Mouse (Mus musculus) heart, embryonic 10.5 days (tissue): ENCODE measurements around the gene Soga1. TPM values are rescaled to one million over a fixed set of nuclear protein-coding genes. Genes with fewer than 3 reads are reported as not detected.

Experiments used
- DNase-seq: peaks from one replicate; pipeline ENCODE4 v3.0.0-alpha.2; 2017; ENCODE audit warnings: low spot score
- H3K27ac ChIP-seq: fragments of 300-500 bp; sonication (generic); 2 replicates; pipeline ENCODE4 v1.5.1; 2016; ENCODE audit warnings: mild to moderate bottlenecking
- H3K27me3 ChIP-seq: fragments of 300-500 bp; sonication (generic); 2 replicates; pipeline ENCODE4 v1.6.1; 2016; ENCODE audit warnings: mild to moderate bottlenecking; ENCODE audit not compliant: poor library complexity, insufficient read depth, severe bottlenecking
- H3K36me3 ChIP-seq: fragments of 300-500 bp; sonication (generic); 2 replicates; pipeline ENCODE4 v1.6.1; 2016; ENCODE audit warnings: mild to moderate bottlenecking, moderate library complexity
- H3K4me1 ChIP-seq: fragments of 300-500 bp; sonication (generic); 2 replicates; pipeline ENCODE4 v1.6.1; 2016; ENCODE audit warnings: mild to moderate bottlenecking
- H3K4me3 ChIP-seq: fragments of 300-500 bp; sonication (generic); 2 replicates; pipeline ENCODE4 v1.5.1; 2016; ENCODE audit warnings: mild to moderate bottlenecking, moderate library complexity
- H3K9me3 ChIP-seq: fragments of 300-500 bp; sonication (generic); 2 replicates; pipeline ENCODE4 v1.6.1; 2016; ENCODE audit warnings: mild to moderate bottlenecking, moderate library complexity
- WGBS: fragments of 180-500 bp; shearing (Covaris S2); methylation state at CpG from one replicate; pipeline ENCODE4 v1.1.7; 2016; 5-methylcytosine and 5-hydroxymethylcytosine counted together
- polyA plus RNA-seq: library from polyadenylated mRNA; unstranded; fragments of >200 nt; fragmentation: Nextera tagmentation; extraction: Ambion mirVana; gene quantifications from 2 replicates; pipeline ENCODE4 v1.2.1, GENCODE M21; 2016

Gene Soga1
- polyA plus RNA-seq, 1 experiment from 2014 or later = 3.9 TPM

DNA sequence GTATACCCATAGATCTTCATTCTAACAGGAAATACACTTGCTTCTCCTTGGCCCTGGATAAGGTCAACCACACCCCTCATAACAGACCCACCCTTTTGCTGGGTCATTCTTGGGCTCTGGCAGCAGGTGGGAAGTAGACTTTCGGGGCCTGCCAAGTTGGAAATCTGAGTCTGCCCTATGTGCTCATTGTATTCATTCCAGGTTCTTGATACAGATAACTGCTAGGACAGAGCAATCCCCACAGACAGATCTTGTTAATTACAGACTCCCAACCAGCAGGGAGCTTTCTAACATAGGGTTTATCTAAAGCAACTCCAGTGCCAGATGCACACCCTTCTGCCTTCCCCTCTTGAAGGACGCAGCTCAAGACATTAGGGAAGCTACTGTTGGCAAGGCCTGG lies 96.2 kb downstream of the Soga1 start:
- Histone ChIP-seq H3K36me3 (no peaks in the 10 kb centered on the region; the same call in 1 of the 2 replicates), H3K4me1 (peaks cover 17% of the 10 kb centered on the region), H3K4me3 (no peak overlapping the region), H3K27me3 (no peaks in the 10 kb centered on the region), H3K27ac (peak overlapping the region; percentile 44; the same call in 1 of the 2 replicates), H3K9me3 (no peaks in the 10 kb centered on the region)
- no peak for DNase-seq
- WGBS = 31% methylated on average over 2 of the region's 2 CpGs

DNA sequence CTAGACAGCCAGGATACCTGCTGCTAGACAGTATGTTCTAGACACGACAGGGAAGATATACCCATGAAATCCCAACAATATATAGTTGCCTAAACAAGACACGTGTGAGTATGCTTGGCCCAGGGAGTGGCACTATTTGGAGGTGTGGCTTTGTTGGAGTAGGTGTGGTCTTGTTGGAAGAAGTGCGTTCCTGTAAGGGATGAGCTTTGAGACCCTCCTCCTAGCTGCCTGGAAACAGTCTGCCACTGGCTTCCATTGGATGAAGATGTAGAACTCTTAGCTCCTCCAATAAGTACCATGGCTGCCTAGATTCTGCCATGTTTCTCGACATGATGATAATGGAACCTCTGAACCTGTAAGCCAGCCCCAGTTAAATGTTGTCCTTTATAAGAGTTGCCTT lies 97.8 kb downstream of the Soga1 start:
- Histone ChIP-seq H3K27ac (no peak overlapping the region), H3K4me3 (no peak overlapping the region), H3K27me3 (no peaks in the 10 kb centered on the region), H3K36me3 (peaks cover 2% of the 10 kb centered on the region; the same call in 1 of the 2 replicates), H3K9me3 (no peaks in the 10 kb centered on the region), H3K4me1 (peaks cover 13% of the 10 kb centered on the region)
- DNase-seq = no peak
- 77% methylated on average over 4 of the region's 4 CpGs for WGBS

DNA sequence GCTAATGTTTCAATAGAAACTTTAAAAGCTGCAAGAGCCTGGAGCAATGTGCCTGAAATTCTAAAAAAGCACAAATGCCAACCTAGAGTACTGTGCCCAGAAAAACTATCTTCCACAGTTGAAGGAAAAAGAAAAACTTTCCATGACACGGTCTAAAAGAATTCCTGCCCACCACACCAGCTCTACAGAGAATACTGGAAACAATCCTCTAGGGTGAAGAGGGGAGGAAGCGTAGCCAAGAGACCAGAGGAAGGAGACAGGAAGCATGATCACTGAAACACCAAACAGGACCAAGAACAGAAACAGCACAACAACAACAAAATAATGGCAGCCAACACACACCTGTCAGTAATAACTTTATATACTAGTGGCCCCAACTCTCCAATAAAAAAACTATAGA lies 99.0 kb downstream of the Soga1 start:
- no peaks in the 10 kb centered on the region for H3K27me3 ChIP-seq
- H3K4me1 ChIP-seq = peaks cover 19% of the 10 kb centered on the region
- H3K4me3 ChIP-seq = no peak overlapping the region
- peaks cover 2% of the 10 kb centered on the region; the same call in 1 of the 2 replicates for H3K36me3 ChIP-seq
- no peak overlapping the region for H3K27ac ChIP-seq
- WGBS = 69% methylated on average over 2 of the region's 2 CpGs
- no peaks in the 10 kb centered on the region for H3K9me3 ChIP-seq
- DNase-seq = no peak

DNA sequence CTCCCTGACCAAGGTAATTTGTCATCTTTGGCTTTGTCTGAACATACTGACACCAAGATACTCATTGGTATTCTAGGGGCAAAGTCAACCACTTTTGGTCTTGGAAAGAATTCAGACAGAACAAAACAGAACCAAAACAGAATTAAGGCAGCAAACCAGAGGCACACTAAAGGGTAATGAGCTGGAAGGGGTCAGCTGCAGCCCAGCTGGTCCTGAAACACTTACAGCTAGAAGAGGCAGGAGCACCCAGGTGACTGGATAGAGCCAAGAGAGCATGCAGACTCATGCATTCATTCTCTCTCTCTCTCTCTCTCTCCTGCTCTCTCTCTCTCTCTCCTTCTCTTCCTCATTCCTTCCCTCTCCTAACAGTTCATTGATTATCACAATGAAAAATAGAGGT lies 102.3 kb downstream of the Soga1 start:
- Histone ChIP-seq H3K4me1 (peaks cover 29% of the 10 kb centered on the region), H3K4me3 (no peak overlapping the region), H3K9me3 (no peaks in the 10 kb centered on the region), H3K36me3 (peaks cover 2% of the 10 kb centered on the region; the same call in 1 of the 2 replicates), H3K27me3 (no peaks in the 10 kb centered on the region), H3K27ac (0 out of 2 replicates have a peak overlapping the region, but pooled peaks have one; percentile 11)
- DNase-seq = no peak

GRCm38 (mm10) chr2:156974967-156975366 lies 104.1 kb downstream of the Soga1 start:
- DNase-seq = peak; percentile 87
- H3K4me3 ChIP-seq = peak overlapping the region; percentile 27; the same call in 1 of the 2 replicates
- 16% methylated on average over 2 of the region's 2 CpGs for WGBS
- H3K27ac ChIP-seq = peak overlapping the region; percentile 81
- no peaks in the 10 kb centered on the region for H3K9me3 ChIP-seq
- H3K27me3 ChIP-seq = no peaks in the 10 kb centered on the region
- H3K36me3 ChIP-seq = peaks cover 2% of the 10 kb centered on the region; the same call in 1 of the 2 replicates
- H3K4me1 ChIP-seq = peaks cover 35% of the 10 kb centered on the region

GRCm38 (mm10) chr2:156973316-156974100 lies 105.5 kb downstream of the Soga1 start:
- Histone ChIP-seq H3K36me3 (peaks cover 2% of the 10 kb centered on the region; the same call in 1 of the 2 replicates), H3K27me3 (no peaks in the 10 kb centered on the region), H3K9me3 (no peaks in the 10 kb centered on the region), H3K4me3 (no peak overlapping the region), H3K4me1 (peaks cover 41% of the 10 kb centered on the region), H3K27ac (peak overlapping the region; percentile 81)
- WGBS = 79% methylated on average over 5 of the region's 5 CpGs
- DNase-seq = no peak

DNA sequence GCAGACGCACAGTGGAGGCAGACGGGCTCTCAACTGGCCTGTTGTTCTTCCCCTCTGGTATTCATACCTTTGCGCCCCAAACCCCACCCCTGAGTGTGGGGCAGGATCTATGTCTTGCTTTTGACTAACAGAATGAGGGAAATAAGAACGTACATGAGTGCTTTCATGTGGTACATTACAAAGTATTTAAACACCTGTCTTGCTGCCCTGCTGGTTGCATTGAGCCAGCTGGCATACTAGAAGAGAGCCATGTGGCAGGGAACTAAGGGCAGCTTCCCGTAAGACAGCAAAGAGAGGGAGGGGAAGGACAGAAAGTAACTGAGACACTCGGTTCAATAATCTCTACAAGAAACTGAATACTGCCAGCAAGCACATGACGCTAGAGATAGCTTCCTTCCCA lies 108.8 kb downstream of the Soga1 start:
- Histone ChIP-seq H3K4me1 (peaks cover 38% of the 10 kb centered on the region), H3K4me3 (no peak overlapping the region), H3K27me3 (no peaks in the 10 kb centered on the region), H3K27ac (peak overlapping the region; percentile 9; the same call in 1 of the 2 replicates), H3K9me3 (no peaks in the 10 kb centered on the region), H3K36me3 (no peaks in the 10 kb centered on the region)
- WGBS = 60% methylated on average over 7 of the region's 7 CpGs
- no peak for DNase-seq

- WGBS = 70% methylated on average over 4 of the region's 4 CpGs
- Histone ChIP-seq H3K4me1 (peaks cover 28% of the 10 kb centered on the region), H3K27ac (no peak overlapping the region), H3K36me3 (no peaks in the 10 kb centered on the region), H3K27me3 (no peaks in the 10 kb centered on the region), H3K9me3 (no peaks in the 10 kb centered on the region), H3K4me3 (no peak overlapping the region)
- no peak for DNase-seq
Observed at GRCm38 (mm10) chr2:156968501-156968900, 110.6 kb downstream of the Soga1 start.

DNA sequence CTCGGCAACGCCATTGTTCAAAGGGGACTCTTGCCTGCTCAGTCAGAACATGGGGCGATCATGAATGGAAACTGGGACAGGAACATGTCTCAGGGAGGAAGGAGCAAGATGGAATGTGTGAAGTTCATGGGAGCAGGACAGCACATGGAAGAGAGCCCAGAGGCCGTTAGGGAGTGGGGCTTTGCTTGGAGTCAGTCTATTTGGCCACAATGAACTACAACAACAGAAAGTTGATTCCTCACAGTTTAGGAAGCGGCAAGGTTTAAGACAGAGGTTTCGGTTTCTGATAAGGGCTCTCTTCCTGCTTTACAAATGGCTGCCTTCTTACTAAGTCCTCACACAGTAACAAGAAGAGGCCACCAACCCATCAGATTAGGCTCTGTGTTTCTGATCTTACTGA lies 111.7 kb downstream of the Soga1 start:
- no peak for DNase-seq
- Histone ChIP-seq H3K4me1 (peaks cover 26% of the 10 kb centered on the region), H3K27ac (peak overlapping the region; percentile 6; the same call in 1 of the 2 replicates), H3K36me3 (no peaks in the 10 kb centered on the region; the same call in 1 of the 2 replicates), H3K9me3 (no peaks in the 10 kb centered on the region), H3K27me3 (no peaks in the 10 kb centered on the region), H3K4me3 (no peak overlapping the region)
- WGBS = 72% methylated on average over 6 of the region's 6 CpGs

Other genes starting within 250 kb of the Soga1 start
- gene Tgif2, start 239.2 kb downstream of the Soga1 start, polyA plus RNA-seq = 48.4 and 62.3 TPM in 2 replicates
- gene 4930518I15Rik, start 221.3 kb downstream of the Soga1 start, polyA plus RNA-seq = 4.7 and 6.3 TPM in 2 replicates
- 197 and 198 TPM in 2 replicates for gene Rab5if, start 216.1 kb downstream of the Soga1 start, polyA plus RNA-seq
- gene Sla2, start 192.1 kb downstream of the Soga1 start, polyA plus RNA-seq = 1.1 and 1.9 TPM in 2 replicates
- 42.1 and 46.2 TPM in 2 replicates for gene Ndrg3, start 87.2 kb downstream of the Soga1 start, polyA plus RNA-seq
- gene Dsn1, start 72.1 kb downstream of the Soga1 start, polyA plus RNA-seq = 43.7 and 44.0 TPM in 2 replicates
- not detected in 2 replicates for gene Tldc2, start 7.8 kb upstream of the Soga1 start, polyA plus RNA-seq
- gene Samhd1, start 56.0 kb upstream of the Soga1 start, polyA plus RNA-seq = 20.3 and 26.6 TPM in 2 replicates
- 15.9 and 18.5 TPM in 2 replicates for gene Rbl1, start 125.3 kb upstream of the Soga1 start, polyA plus RNA-seq
- gene Rpn2, start 199.8 kb upstream of the Soga1 start, polyA plus RNA-seq = 254 and 281 TPM in 2 replicates
- 0.51 and 0.62 TPM in 2 replicates for gene Mroh8, start 200.3 kb upstream of the Soga1 start, polyA plus RNA-seq